Mouse (Mus musculus) MEL (cell line): Measurements from ENCODE around the gene Naa15. TPM values are rescaled to one million over a fixed set of nuclear protein-coding genes. Genes with fewer than 3 reads are reported as not detected.

Source experiments
- DNase-seq: peaks from one replicate; pipeline ENCODE4 v3.0.0; 2011; ENCODE audit warnings: low read depth, low spot score
- H3K27ac ChIP-seq: 2 replicates; pipeline ENCODE4 v1.5.1; 2012; ENCODE audit warnings: low read depth, mild to moderate bottlenecking, control low read depth, low read length, moderate library complexity; ENCODE audit not compliant: control insufficient read depth
- H3K27me3 ChIP-seq, 2 experiments: fragments of 150-350 bp in 1 of 2; sonication (generic) in 1 of 2; 2 replicates each; pipeline ENCODE4 v1.6.1; 2012; ENCODE audit warnings: low read length in 2 of 2, mild to moderate bottlenecking in 2 of 2, improper control_type of control experiment in 1 of 2, moderate library complexity in 1 of 2; ENCODE audit not compliant: insufficient read depth in 2 of 2, control insufficient read depth in 1 of 2
- H3K36me3 ChIP-seq, 2 experiments: 2 replicates each; pipeline ENCODE4 v1.6.1; 2012 to 2014; ENCODE audit warnings: low read length in 2 of 2, improper control_type of control experiment in 1 of 2, inconsistent platforms in 1 of 2, mild to moderate bottlenecking in 1 of 2; ENCODE audit not compliant: insufficient read depth in 2 of 2, control insufficient read depth in 1 of 2
- H3K4me1 ChIP-seq, 2 experiments: fragments of 150-350 bp in 1 of 2; sonication (generic) in 1 of 2; 2 replicates each; pipeline ENCODE4 v1.6.1; 2012; ENCODE audit warnings: low read length in 2 of 2, improper control_type of control experiment in 1 of 2, mild to moderate bottlenecking in 1 of 2; ENCODE audit not compliant: insufficient read depth in 2 of 2, control insufficient read depth in 1 of 2
- H3K4me3 ChIP-seq, 2 experiments: fragments of 150-350 bp in 1 of 2; sonication (generic) in 1 of 2; 2 replicates each; pipeline ENCODE4 v1.5.1; 2012; ENCODE audit warnings: low read depth in 2 of 2, low read length in 2 of 2, mild to moderate bottlenecking in 2 of 2, moderate library complexity in 2 of 2, control low read depth in 1 of 2, improper control_type of control experiment in 1 of 2; ENCODE audit not compliant: control insufficient read depth in 1 of 2, insufficient read depth in 1 of 2
- H3K79me2 ChIP-seq: 2 replicates; pipeline ENCODE4 v1.6.1; 2012; ENCODE audit warnings: mild to moderate bottlenecking, low read length, moderate library complexity; ENCODE audit not compliant: control insufficient read depth, poor library complexity, insufficient read depth
- H3K9ac ChIP-seq: 2 replicates; pipeline ENCODE4 v1.6.1; 2012; ENCODE audit warnings: low read depth, mild to moderate bottlenecking, control low read depth, low read length, moderate library complexity; ENCODE audit not compliant: control insufficient read depth, poor library complexity, severe bottlenecking
- H3K9me3 ChIP-seq: fragments of 150-350 bp; sonication (generic); replicated peaks from 2 replicates; pipeline ENCODE4 v1.6.1; 2012; ENCODE audit warnings: mild to moderate bottlenecking, low read length, improper control_type of control experiment, moderate library complexity; ENCODE audit not compliant: insufficient read depth
- CHD1 ChIP-seq: IDR thresholded peaks from 2 replicates; pipeline ENCODE4 v1.6.1; 2012; ENCODE audit warnings: low read depth, mild to moderate bottlenecking, inconsistent platforms, low read length, improper control_type of control experiment
- CHD2 ChIP-seq: IDR thresholded peaks from 2 replicates; pipeline ENCODE4 v1.6.1; 2011; ENCODE audit warnings: low read length, improper control_type of control experiment
- CTCF ChIP-seq, 3 experiments: IDR thresholded peaks in 2 of 3; conservative IDR thresholded peaks in 1 of 3; 2 replicates each; pipeline ENCODE4 v1.5.1; 2011 to 2012; ENCODE audit warnings: low read length in 3 of 3, low read depth in 2 of 3, mild to moderate bottlenecking in 2 of 3, improper control_type of control experiment in 1 of 3, inconsistent platforms in 1 of 3, mixed read lengths in 1 of 3, moderate library complexity in 1 of 3; ENCODE audit not compliant: control insufficient read depth in 1 of 3, insufficient read depth in 1 of 3, poor library complexity in 1 of 3, severe bottlenecking in 1 of 3
- E2F4 ChIP-seq: IDR thresholded peaks from 2 replicates; pipeline ENCODE4 v1.6.1; 2011; ENCODE audit warnings: low read depth, low read length, improper control_type of control experiment, borderline replicate concordance
- EP300 ChIP-seq, 2 experiments: IDR thresholded peaks; 2 replicates each; pipeline ENCODE4 v1.6.1; 2011; ENCODE audit warnings: improper control_type of control experiment in 2 of 2, low read length in 2 of 2, low read depth in 1 of 2, mild to moderate bottlenecking in 1 of 2
- ETS1 ChIP-seq: IDR thresholded peaks from 2 replicates; pipeline ENCODE4 v1.6.1; 2012; ENCODE audit warnings: low read depth, mild to moderate bottlenecking, inconsistent platforms, low read length, improper control_type of control experiment, moderate library complexity
- GATA1 ChIP-seq: IDR thresholded peaks from 2 replicates; pipeline ENCODE4 v1.6.1; 2011; ENCODE audit warnings: low read depth, low read length, improper control_type of control experiment
- HCFC1 ChIP-seq: IDR thresholded peaks from 2 replicates; pipeline ENCODE4 v1.6.1; 2012; ENCODE audit warnings: low read depth, mild to moderate bottlenecking, inconsistent platforms, low read length, improper control_type of control experiment, moderate library complexity
- JUND ChIP-seq: IDR thresholded peaks from 2 replicates; pipeline ENCODE4 v1.6.1; 2011; ENCODE audit warnings: low read depth, mild to moderate bottlenecking, improper control_type of control experiment, low read length
- KAT2A ChIP-seq: conservative IDR thresholded peaks from 2 replicates; pipeline ENCODE4 v1.6.1; 2012; ENCODE audit warnings: low read depth, low read length, improper control_type of control experiment, inconsistent platforms
- MAFK ChIP-seq: IDR thresholded peaks from 2 replicates; pipeline ENCODE4 v1.6.1; 2011; ENCODE audit warnings: low read depth, mild to moderate bottlenecking, low read length, improper control_type of control experiment, borderline replicate concordance
- MAX ChIP-seq: IDR thresholded peaks from 2 replicates; pipeline ENCODE4 v1.6.1; 2011; ENCODE audit warnings: low read length, improper control_type of control experiment
- MYB ChIP-seq: IDR thresholded peaks from 2 replicates; pipeline ENCODE4 v1.6.1; 2011; ENCODE audit warnings: mild to moderate bottlenecking, low read depth, low read length, improper control_type of control experiment
- MYC ChIP-seq: IDR thresholded peaks from 2 replicates; pipeline ENCODE4 v1.6.1; 2011; ENCODE audit warnings: low read depth, mild to moderate bottlenecking, low read length, improper control_type of control experiment, moderate library complexity
- NELFE ChIP-seq: IDR thresholded peaks from 2 replicates; pipeline ENCODE4 v1.6.1; 2011; ENCODE audit warnings: low read depth, low read length, improper control_type of control experiment
- NRF1 ChIP-seq: IDR thresholded peaks from 2 replicates; pipeline ENCODE4 v1.6.1; 2014; ENCODE audit warnings: low read depth, mild to moderate bottlenecking, inconsistent platforms, low read length, improper control_type of control experiment, moderate library complexity; ENCODE audit not compliant: poor library complexity, insufficient read depth, severe bottlenecking
- POLR2A ChIP-seq, 2 experiments: IDR thresholded peaks; 2 replicates each; pipeline ENCODE4 v1.6.1; 2011 to 2012; ENCODE audit warnings: low read length in 2 of 2, mild to moderate bottlenecking in 2 of 2, control low read depth in 1 of 2, improper control_type of control experiment in 1 of 2, low read depth in 1 of 2, moderate library complexity in 1 of 2; ENCODE audit not compliant: control insufficient read depth in 1 of 2, insufficient read depth in 1 of 2, poor library complexity in 1 of 2
- POLR2AphosphoS2 ChIP-seq: IDR thresholded peaks from 2 replicates; pipeline ENCODE4 v1.6.1; 2011; ENCODE audit warnings: low read length, improper control_type of control experiment
- POLR2AphosphoS5 ChIP-seq: IDR thresholded peaks from 2 replicates; pipeline ENCODE4 v1.6.1; 2012; ENCODE audit warnings: low read depth, borderline replicate concordance, mild to moderate bottlenecking, inconsistent platforms, low read length, moderate library complexity, mixed read lengths
- RAD21 ChIP-seq: IDR thresholded peaks from 2 replicates; pipeline ENCODE4 v1.6.1; 2011; ENCODE audit warnings: mild to moderate bottlenecking, low read depth, low read length, improper control_type of control experiment
- RCOR1 ChIP-seq: IDR thresholded peaks from 2 replicates; pipeline ENCODE4 v1.6.1; 2012; ENCODE audit warnings: low read depth, mild to moderate bottlenecking, inconsistent platforms, low read length, improper control_type of control experiment
- SIN3A ChIP-seq: IDR thresholded peaks from 2 replicates; pipeline ENCODE4 v1.6.1; 2012; ENCODE audit warnings: low read length, improper control_type of control experiment, inconsistent platforms
- TAL1 ChIP-seq: IDR thresholded peaks from 2 replicates; pipeline ENCODE4 v1.6.1; 2012; ENCODE audit warnings: mild to moderate bottlenecking, inconsistent platforms, low read length, moderate library complexity, mixed read lengths
- TBP ChIP-seq: IDR thresholded peaks from 2 replicates; pipeline ENCODE4 v1.8.0; 2011; ENCODE audit warnings: low read depth, low read length, improper control_type of control experiment
- UBTF ChIP-seq: IDR thresholded peaks from 2 replicates; pipeline ENCODE4 v1.6.1; 2012; ENCODE audit warnings: low read depth, mild to moderate bottlenecking, inconsistent platforms, low read length, improper control_type of control experiment, moderate library complexity, borderline replicate concordance; ENCODE audit not compliant: insufficient read depth
- USF1 ChIP-seq: IDR thresholded peaks from 2 replicates; pipeline ENCODE4 v1.6.1; 2014; ENCODE audit warnings: low read depth, mild to moderate bottlenecking, inconsistent platforms, low read length, improper control_type of control experiment, moderate library complexity
- USF2 ChIP-seq, 2 experiments: IDR thresholded peaks; 2 replicates each; pipeline ENCODE4 v1.6.1; 2011 to 2012; ENCODE audit warnings: improper control_type of control experiment in 2 of 2, low read length in 2 of 2, borderline replicate concordance in 1 of 2, inconsistent platforms in 1 of 2, low read depth in 1 of 2, mild to moderate bottlenecking in 1 of 2; ENCODE audit not compliant: insufficient read depth in 1 of 2
- ZC3H11A ChIP-seq: IDR thresholded peaks from 2 replicates; pipeline ENCODE4 v1.6.1; 2012; ENCODE audit warnings: low read depth, mild to moderate bottlenecking, inconsistent platforms, low read length, improper control_type of control experiment
- ZKSCAN1 ChIP-seq: IDR thresholded peaks from 2 replicates; pipeline ENCODE4 v1.6.1; 2012; ENCODE audit warnings: low read depth, mild to moderate bottlenecking, inconsistent platforms, low read length, improper control_type of control experiment, moderate library complexity
- ZMIZ1 ChIP-seq: IDR thresholded peaks from 2 replicates; pipeline ENCODE4 v1.6.1; 2012; ENCODE audit warnings: low read depth, mild to moderate bottlenecking, inconsistent platforms, low read length, improper control_type of control experiment, moderate library complexity
- polyA plus RNA-seq, 2 experiments: library from polyadenylated mRNA; stranded (reverse) in 1 of 2; unstranded in 1 of 2; fragments of >175 nt in 1 of 2; fragments of >200 nt in 1 of 2; gene quantifications; 2 replicates each; pipeline versions ENCODE4 v1.2.1 to v1.2.4; 2012; ENCODE audit warnings: low replicate concordance in 2 of 2, low read depth in 1 of 2; ENCODE audit not compliant: insufficient read length in 2 of 2, insufficient read depth in 1 of 2, missing spikeins in 1 of 2
- total RNA-seq: library from RNA; depleted of rRNA; stranded (reverse); fragments of 300-350 nt; gene quantifications from 2 replicates; pipeline ENCODE4 v1.2.3, GENCODE M21; 2012

Naa15 gene
- total and polyA plus RNA-seq, 3 experiments, result 36.6 to 558 (median 61.6) TPM

DNA sequence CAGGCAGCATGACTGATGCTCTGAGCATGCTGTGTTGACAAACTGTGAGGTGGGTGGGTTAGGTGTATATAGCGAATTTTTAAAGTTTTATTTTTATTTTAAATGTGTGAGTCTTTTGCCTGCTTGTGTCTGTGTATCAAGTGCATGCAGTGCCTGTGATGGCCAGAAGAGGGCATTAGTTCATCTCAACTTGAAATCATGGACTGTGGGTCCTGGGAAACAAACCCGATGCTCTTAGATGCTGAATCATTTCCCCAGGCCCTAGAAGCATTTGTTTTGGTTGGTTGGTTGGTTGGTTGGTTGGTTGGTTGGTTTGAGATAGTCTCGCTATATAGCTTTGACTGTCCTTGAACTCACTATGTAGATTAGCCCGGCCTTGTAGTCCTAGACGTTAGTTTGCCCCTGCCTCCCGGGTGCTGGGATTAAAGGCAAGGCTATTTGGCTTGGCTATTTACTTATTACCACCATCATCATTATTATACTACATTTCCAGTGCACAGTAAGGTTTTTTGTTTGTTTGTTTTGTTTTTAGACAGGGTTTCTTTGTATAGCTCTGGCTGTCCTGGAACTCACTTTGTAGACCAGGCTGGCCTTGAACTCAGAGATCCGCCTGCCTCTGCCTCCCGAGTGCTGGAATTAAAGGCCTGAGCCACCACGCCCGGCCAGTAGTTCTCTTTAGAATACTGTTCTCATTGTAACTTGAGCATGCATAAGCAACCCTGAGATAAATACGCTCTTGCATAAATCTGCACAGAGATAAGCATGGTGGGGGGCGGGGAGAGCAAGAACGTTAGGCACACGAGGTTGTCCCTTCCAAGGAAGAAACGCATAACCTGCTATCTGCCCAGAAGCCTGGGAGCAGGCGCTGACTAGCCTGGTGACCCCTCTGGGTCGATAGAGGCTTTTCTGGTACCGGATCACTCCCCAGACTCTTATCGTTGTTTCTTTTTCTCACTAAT is 39.4 kb upstream of the Naa15 start (continued):
- TF ChIP-seq USF1 (no peak), JUND (no peak), ZKSCAN1 (no peak), POLR2AphosphoS5 (no peak), EP300 (IDR thresholded peaks at IDR 0.05; ENCODE audit: low read depth in 1 of 2, low read length in 2 of 2) (peak; percentile 49 to 76; a peak in 3 of 4 replicates), CHD1 (no peak), ZMIZ1 (no peak), GATA1 (peak; percentile 85)

DNA sequence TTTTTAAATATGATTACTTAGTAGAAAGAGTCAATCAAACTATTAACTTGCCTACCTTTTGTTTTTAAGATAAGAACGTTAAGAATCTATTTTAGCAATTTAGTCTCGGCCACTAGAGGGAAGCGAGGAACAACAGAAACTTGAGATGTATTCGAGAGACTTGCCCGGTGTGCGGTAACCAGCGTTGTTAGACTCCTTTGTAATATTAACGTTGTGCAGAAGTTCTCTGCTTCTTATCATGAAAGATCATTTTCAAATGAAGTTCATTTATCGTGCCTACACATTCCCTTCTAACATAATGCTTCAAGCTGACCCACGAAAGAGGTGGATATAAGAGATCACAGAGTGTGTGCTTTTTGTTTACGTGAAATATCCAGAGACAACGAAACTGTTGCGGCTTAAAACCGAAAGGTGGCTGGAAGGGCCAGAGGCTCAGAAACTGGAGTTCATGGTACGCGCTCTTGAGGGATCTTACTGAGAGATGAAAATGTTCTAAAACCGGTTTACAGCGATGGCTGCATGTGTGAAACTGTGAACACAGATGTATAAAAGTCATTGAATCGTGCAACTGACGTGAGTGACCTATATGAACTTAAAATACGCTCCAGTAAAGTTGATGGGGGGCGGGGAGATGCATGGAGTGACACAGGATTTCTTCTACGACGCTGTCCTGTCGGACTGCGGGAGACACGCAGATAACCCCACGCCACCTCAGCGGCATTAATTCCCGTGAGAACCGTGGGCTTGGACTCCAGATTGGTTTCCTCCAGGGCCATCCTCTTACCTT is 36.9 kb upstream of the Naa15 start:
- Histone ChIP-seq H3K9ac (peak overlapping the region; percentile 57), H3K79me2 (no peaks in the 10 kb centered on the region), H3K27me3 (no peaks in the 10 kb centered on the region), H3K9me3 (no peaks in the 10 kb centered on the region), H3K4me3 (peak overlapping the region; percentile 74 to 81), H3K4me1 (peaks cover 2 to 17% of the 10 kb centered on the region in 2 experiments), H3K36me3 (peaks cover 0 to 9% of the 10 kb centered on the region in 2 experiments; a peak in 2 of 4 replicates), H3K27ac (peak overlapping the region; percentile 89)
- DNase-seq, result peak; percentile 91
- TF ChIP-seq CTCF (IDR thresholded peaks at IDR 0.05 in 2 of 3, conservative IDR thresholded peaks at IDR 0.05 in 1 of 3; ENCODE audit: control insufficient read depth in 1 of 3, insufficient read depth in 1 of 3, low read depth in 2 of 3, low read length in 3 of 3, poor library complexity in 1 of 3, severe bottlenecking in 1 of 3) (peak; percentile 9 to 68 (median 52); a peak in 4 of 6 replicates), MAX (no peak), CHD2 (peak; percentile 19), KAT2A (no peak; the same call in 1 of the 2 replicates), ETS1 (peak; percentile 19; the same call in 1 of the 2 replicates), UBTF (no peak), MAFK (no peak), ZKSCAN1 (no peak), MYB (no peak), RCOR1 (no peak; the same call in 1 of the 2 replicates), SIN3A (peak; percentile 85), POLR2AphosphoS2 (no peak), NRF1 (no peak), HCFC1 (peak; percentile 39; the same call in 1 of the 2 replicates), JUND (0 out of 2 replicates have a peak, but pooled peaks have one; percentile 33), RAD21 (peak; percentile 48), ZMIZ1 (no peak; the same call in 1 of the 2 replicates), TBP (peak; percentile 52; the same call in 1 of the 2 replicates), USF1 (no peak), POLR2A (IDR thresholded peaks at IDR 0.05; ENCODE audit: control insufficient read depth in 1 of 2, insufficient read depth in 1 of 2, low read depth in 1 of 2, low read length in 2 of 2, poor library complexity in 1 of 2) (no peak; a peak in 1 of 4 replicates), E2F4 (0 out of 2 replicates have a peak, but pooled peaks have one; percentile 27), MYC (no peak; the same call in 1 of the 2 replicates), USF2 (IDR thresholded peaks at IDR 0.05; ENCODE audit: borderline replicate concordance in 1 of 2, insufficient read depth in 1 of 2, low read depth in 1 of 2, low read length in 2 of 2) (no peak), NELFE (peak; percentile 35; the same call in 1 of the 2 replicates), ZC3H11A (peak; percentile 15; the same call in 1 of the 2 replicates), GATA1 (peak; percentile 34), TAL1 (no peak)
